Mouse (Mus musculus) midbrain, postnatal 0 days (tissue): ENCODE measurements around the gene Csf2rb. TPM values are rescaled to one million over a fixed set of nuclear protein-coding genes. Genes with fewer than 3 reads are reported as not detected.
"Not testable (repeated sequence)": the region's sequence is repeated elsewhere in the genome, so short reads cannot be mapped to it uniquely, and the experiment has no call there.

Source experiments
- ATAC-seq: fragments of 200-750 bp; cut with Nextera tagmentation; 2 replicates; pipeline ENCODE4 v1.8.0; 2017; ENCODE audit warnings: moderate number of reproducible peaks, mild to moderate bottlenecking, moderate TSS enrichment, moderate library complexity; ENCODE audit not compliant: low FRiP score
- DNase-seq: peaks from one replicate; pipeline ENCODE4 v3.0.0-alpha.2; 2015; ENCODE audit warnings: low spot score
- H3K27ac ChIP-seq: fragments of 300-500 bp; sonication (generic); 2 replicates; pipeline ENCODE4 v1.5.1; 2014; ENCODE audit warnings: low read depth, mild to moderate bottlenecking, low read length, mixed read lengths
- H3K27me3 ChIP-seq: fragments of 300-500 bp; sonication (generic); 2 replicates; pipeline ENCODE4 v1.6.1; 2014; ENCODE audit warnings: low read length, control low read depth, mixed read lengths; ENCODE audit not compliant: insufficient read depth
- H3K36me3 ChIP-seq: fragments of 300-500 bp; sonication (generic); 2 replicates; pipeline ENCODE4 v1.6.1; 2014; ENCODE audit warnings: low read length, control low read depth, mixed read lengths; ENCODE audit not compliant: insufficient read depth
- H3K4me1 ChIP-seq: fragments of 300-500 bp; sonication (generic); 2 replicates; pipeline ENCODE4 v1.6.1; 2014; ENCODE audit warnings: mild to moderate bottlenecking, control low read depth, antibody characterized with exemption, low read length, mixed read lengths; ENCODE audit not compliant: insufficient read depth
- H3K4me2 ChIP-seq: fragments of 300-500 bp; sonication (generic); 2 replicates; pipeline ENCODE4 v1.6.1; 2014; ENCODE audit warnings: low read depth, mild to moderate bottlenecking, low read length, mixed read lengths; ENCODE audit not compliant: poor library complexity, severe bottlenecking
- H3K4me3 ChIP-seq: fragments of 300-500 bp; sonication (generic); 2 replicates; pipeline ENCODE4 v1.5.1; 2014; ENCODE audit warnings: low read depth, mild to moderate bottlenecking, low read length, moderate library complexity
- H3K9ac ChIP-seq: fragments of 300-500 bp; sonication (generic); replicated peaks from 2 replicates; pipeline ENCODE4 v1.6.1; 2014; ENCODE audit warnings: mild to moderate bottlenecking, low read length, moderate library complexity, mixed read lengths; ENCODE audit not compliant: poor library complexity, severe bottlenecking
- H3K9me3 ChIP-seq: fragments of 300-500 bp; sonication (generic); 2 replicates; pipeline ENCODE4 v1.6.1; 2016; ENCODE audit warnings: low read length, control low read depth
- CTCF ChIP-seq: IDR thresholded peaks from 2 replicates; pipeline ENCODE4 v1.5.1; 2016; ENCODE audit warnings: antibody characterized with exemption, mild to moderate bottlenecking
- WGBS: fragments of 180-500 bp; shearing (Covaris S2); extraction: QIAGEN DNeasy Blood & Tissue Kit; methylation state at CpG from one replicate; pipeline ENCODE4 v1.1.7; 2014; 5-methylcytosine and 5-hydroxymethylcytosine counted together
- polyA plus RNA-seq: library from polyadenylated mRNA; unstranded; fragments of >200 nt; fragmentation: Nextera tagmentation; extraction: Ambion mirVana; gene quantifications from 2 replicates; pipeline ENCODE4 v1.2.1, GENCODE M21; 2015
- total RNA-seq: library from RNA; depleted of rRNA; stranded (reverse); fragments of >200 nt; gene quantifications from 2 replicates; pipeline ENCODE4 v1.2.3, GENCODE M21; 2014

The Csf2rb gene
- total and polyA plus RNA-seq, 2 experiments from 2014 or later, result 0.90 to 1.7 TPM

DNA sequence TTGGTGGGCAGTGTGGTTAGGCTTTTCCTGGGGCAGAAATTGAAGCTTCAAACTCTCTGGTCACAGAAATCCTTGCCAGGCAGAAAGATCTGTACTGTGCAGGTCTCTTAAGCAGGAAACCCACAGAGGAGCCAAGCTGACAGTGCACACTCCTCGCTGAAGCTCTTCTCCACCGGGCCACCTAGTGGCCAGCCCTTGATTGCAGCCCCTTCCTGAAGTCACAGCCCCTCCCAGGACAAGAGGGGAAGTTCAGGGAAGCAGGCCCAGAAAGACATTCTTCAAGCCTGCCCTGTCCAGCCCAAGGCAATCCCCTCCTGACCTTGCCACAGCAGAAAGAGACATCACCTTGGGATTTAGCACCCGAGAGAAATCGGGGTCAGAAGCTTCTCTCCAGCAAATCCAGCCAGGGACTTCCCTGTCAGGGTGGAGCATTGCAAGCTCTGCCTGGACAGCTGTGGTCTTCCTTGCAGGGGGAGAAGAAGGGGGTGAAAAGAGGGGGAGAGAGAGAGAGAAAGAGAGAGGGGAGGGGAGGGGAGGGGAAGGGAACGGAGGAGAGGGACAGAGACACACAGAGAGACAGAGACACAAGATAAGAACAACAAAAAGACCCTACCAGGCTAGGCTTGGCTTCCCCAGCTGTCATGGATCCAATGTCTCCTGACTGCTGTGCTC is 4.6 kb upstream of the Csf2rb start:
- peak; percentile 75 for DNase-seq
- ATAC-seq, result peak; percentile 38; the same call in 1 of the 2 replicates

DNA sequence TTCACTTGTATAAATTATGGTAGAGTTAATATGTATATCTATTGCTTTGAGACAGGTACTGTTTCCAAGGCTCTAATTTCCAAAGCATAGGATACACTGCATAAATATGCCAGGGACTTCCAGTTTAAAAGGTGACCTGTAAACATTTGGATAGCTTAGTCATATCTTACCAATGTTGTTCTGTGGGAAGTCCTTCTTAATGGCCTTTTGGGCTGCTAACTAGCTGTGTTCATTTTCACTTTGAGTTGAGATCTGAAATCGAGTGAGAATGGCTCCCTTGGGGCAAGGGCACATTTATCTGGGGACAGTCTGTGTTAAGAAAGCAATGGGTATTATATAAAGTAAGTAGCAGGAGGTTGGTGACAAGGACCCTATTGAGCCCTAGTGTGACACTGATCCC is 2.2 kb upstream of the Csf2rb start:
- ATAC-seq (no peak), DNase-seq (no peak)
- H3K9ac ChIP-seq, result no peak overlapping the region
- no peak for TF ChIP-seq CTCF
- no peak overlapping the region for H3K27ac ChIP-seq
- H3K4me2 ChIP-seq, result no peak overlapping the region
- 75% methylated on average over 1 of the region's 1 CpGs for WGBS
- H3K4me1 ChIP-seq, result no peaks in the 10 kb centered on the region; the same call in 1 of the 2 replicates
- no peaks in the 10 kb centered on the region for H3K36me3 ChIP-seq
- no peak overlapping the region for H3K4me3 ChIP-seq
- no peaks in the 10 kb centered on the region for H3K9me3 ChIP-seq
- H3K27me3 ChIP-seq, result no peaks in the 10 kb centered on the region

More for the DNA sequence above, 4.6 kb upstream of the Csf2rb start:
- no peaks in the 10 kb centered on the region for H3K27me3 ChIP-seq
- no peaks in the 10 kb centered on the region for H3K9me3 ChIP-seq
- no peaks in the 10 kb centered on the region for H3K36me3 ChIP-seq
- H3K4me1 ChIP-seq, result no peaks in the 10 kb centered on the region; the same call in 1 of the 2 replicates
- WGBS, result 9% methylated on average over 5 of the region's 5 CpGs
- H3K9ac ChIP-seq, result no peak overlapping the region
- TF ChIP-seq CTCF, result peak; percentile 90
- H3K4me2 ChIP-seq, result no peak overlapping the region
- no peak overlapping the region for H3K27ac ChIP-seq
- H3K4me3 ChIP-seq, result no peak overlapping the region

DNA sequence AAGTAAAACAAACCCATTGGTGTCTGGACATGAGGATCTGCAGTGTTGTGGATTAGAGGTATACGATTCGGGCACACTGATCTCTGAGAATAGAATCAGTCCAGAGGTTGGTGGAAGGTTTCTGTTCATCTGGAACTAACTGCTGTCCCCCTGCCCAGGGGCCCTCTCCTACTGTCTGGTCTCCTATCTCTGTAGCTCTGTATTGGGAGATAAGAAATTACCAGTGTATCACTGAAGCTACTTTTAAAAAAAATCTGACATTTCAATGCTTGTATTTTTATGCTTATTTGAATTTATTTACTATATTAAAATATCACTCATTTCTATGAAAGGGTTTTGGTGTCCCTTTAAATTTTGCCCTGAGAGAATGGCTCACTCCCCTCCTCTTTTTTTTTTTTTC is 1.3 kb upstream of the Csf2rb start:
- Histone ChIP-seq H3K4me1 (no peaks in the 10 kb centered on the region; the same call in 1 of the 2 replicates), H3K4me2 (no peak overlapping the region), H3K36me3 (no peaks in the 10 kb centered on the region), H3K9ac (no peak overlapping the region), H3K9me3 (no peaks in the 10 kb centered on the region), H3K4me3 (no peak overlapping the region), H3K27me3 (no peaks in the 10 kb centered on the region), H3K27ac (no peak overlapping the region)
- TF ChIP-seq CTCF, result no peak
- DNase-seq (no peak), ATAC-seq (no peak)
- 84% methylated on average over 2 of the region's 2 CpGs for WGBS

DNA sequence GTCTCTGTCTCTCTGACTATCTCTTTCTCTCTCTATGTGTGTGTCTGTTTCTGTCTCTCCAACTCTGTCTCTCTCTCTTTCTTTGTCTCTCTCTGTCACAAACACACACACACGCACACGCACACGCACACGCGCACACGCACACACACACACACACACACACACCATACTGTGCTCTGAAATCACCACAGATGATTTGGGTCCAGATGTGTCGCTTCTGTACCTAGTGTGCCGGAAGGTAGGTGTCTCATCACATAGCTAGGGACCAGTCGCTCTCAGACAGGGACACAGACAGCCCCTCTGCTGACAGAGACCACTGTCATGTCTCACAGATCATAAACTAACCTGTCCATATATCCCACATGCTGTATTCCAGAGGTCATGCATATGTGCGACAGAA is 1.2 kb downstream of the Csf2rb start:
- no peaks in the 10 kb centered on the region for H3K9me3 ChIP-seq
- no peaks in the 10 kb centered on the region for H3K36me3 ChIP-seq
- no peak overlapping the region for H3K4me2 ChIP-seq
- no peaks in the 10 kb centered on the region for H3K4me1 ChIP-seq
- TF ChIP-seq CTCF, result no peak
- no peaks in the 10 kb centered on the region for H3K27me3 ChIP-seq
- H3K27ac ChIP-seq, result no peak overlapping the region
- WGBS, result 95% methylated on average over 10 of the region's 10 CpGs
- DNase-seq (no peak), ATAC-seq (no peak)
- H3K9ac ChIP-seq, result no peak overlapping the region
- H3K4me3 ChIP-seq, result no peak overlapping the region

DNA sequence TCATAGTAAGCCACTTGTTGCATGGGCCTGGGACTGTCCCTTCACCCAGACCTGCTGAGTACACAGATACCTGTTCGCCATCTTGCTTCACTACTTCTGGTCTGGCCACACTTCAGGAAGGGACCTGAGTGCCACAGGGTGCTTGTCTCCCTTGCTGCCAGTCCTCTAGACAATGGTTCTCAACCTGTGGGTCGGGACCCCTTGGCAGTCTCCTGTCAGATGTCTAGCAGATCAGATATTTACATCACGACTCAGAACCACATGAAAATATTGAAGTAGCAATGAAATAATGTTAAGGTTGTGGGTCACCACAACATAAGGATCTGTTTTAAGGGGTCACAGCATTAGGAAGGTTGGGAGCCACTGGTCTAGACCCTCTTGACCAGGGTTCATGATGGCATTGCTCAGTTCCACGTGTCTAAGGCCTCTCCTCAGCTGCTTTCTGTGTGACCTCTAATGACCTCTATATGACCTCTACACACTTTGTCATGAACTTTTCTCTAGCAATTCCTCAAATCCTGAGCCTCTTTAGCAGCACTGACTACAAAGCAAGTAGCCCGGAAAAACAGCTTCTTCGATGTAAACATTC is 2.3 kb downstream of the Csf2rb start:
- H3K36me3 ChIP-seq, H3K9ac ChIP-seq, DNase-seq, H3K9me3 ChIP-seq, H3K4me1 ChIP-seq, H3K4me3 ChIP-seq, H3K27ac ChIP-seq, H3K27me3 ChIP-seq, H3K4me2 ChIP-seq, ATAC-seq: not testable (repeated sequence)
- 85% methylated on average over 6 of the region's 6 CpGs for WGBS

DNA sequence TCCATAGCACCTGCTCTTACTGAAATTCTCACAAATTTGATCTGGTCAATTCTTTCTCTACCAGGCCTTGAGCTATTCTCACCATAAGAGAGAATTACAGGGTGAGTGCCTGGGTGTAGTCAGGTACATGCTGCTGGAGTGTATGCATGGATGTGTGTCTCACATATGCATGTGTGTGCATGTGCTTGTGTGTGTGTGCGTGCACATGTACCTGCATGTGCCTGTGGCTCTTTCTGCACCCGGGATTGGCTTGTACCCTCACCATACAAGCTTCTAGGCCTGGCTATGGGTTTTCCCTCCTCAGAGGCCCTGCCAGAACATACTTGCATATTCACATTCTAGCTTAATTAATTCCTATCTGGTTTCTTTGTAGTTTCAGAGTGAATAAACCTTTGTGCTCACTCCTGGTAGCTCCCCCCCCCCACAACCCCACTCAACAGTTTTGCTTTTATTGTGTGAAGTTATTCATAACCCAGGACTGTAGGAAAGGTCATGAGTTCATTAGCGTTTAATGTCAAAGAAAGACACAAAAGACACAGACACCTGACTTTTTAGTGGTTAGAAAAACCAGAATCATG is 3.1 kb downstream of the Csf2rb start:
- WGBS, result 76% methylated on average over 3 of the region's 3 CpGs
- H3K4me1 ChIP-seq, result no peaks in the 10 kb centered on the region
- no peak for TF ChIP-seq CTCF

DNA sequence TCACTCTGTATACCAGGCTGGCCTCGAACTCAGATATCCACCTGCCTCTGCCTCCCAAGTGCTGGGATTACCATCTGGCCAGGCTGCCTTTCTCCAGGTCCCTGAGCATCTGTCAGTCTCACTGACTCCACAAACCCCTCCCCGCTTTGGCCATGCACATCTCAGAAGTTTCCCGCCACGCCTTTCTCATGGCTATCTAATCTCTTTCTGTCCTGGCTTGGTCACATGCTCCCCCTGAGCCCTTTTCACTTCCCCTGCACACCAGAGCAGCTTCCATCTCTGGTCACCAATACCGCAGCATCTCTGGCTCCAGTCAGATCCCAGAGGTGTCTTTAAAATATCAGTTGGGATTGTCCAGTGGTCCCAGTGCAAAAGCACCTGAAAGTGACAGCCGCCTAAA is 4.4 kb downstream of the Csf2rb start:
- WGBS, result 72% methylated on average over 6 of the region's 6 CpGs
- not testable (repeated sequence) for ATAC-seq, H3K9me3 ChIP-seq, H3K4me2 ChIP-seq, H3K4me1 ChIP-seq, H3K36me3 ChIP-seq, H3K4me3 ChIP-seq, H3K9ac ChIP-seq, H3K27me3 ChIP-seq, H3K27ac ChIP-seq, DNase-seq

More for the DNA sequence above, 3.1 kb downstream of the Csf2rb start:
- Histone ChIP-seq H3K9ac (no peak overlapping the region), H3K9me3 (no peaks in the 10 kb centered on the region), H3K36me3 (no peaks in the 10 kb centered on the region), H3K27ac (no peak overlapping the region), H3K4me3 (no peak overlapping the region), H3K27me3 (no peaks in the 10 kb centered on the region), H3K4me2 (no peak overlapping the region)
- no peak for ATAC-seq
- no peak for DNase-seq
